Mouse (Mus musculus) layer of hippocampus, adult 8-10 months (tissue): ENCODE measurements around the gene Mtx2. TPM values are rescaled to one million over a fixed set of nuclear protein-coding genes. Genes with fewer than 3 reads are reported as not detected.

Experiments used
- DNase-seq, 2 experiments: peaks; one replicate each; pipeline ENCODE4 v3.0.0; 2022; ENCODE audit warnings: low spot score in 2 of 2
- total RNA-seq, 4 experiments: library from RNA; stranded (reverse); gene quantifications; 2 replicates each; pipeline ENCODE4 v1.2.4; 2022

The Mtx2 gene
- total RNA-seq, 4 experiments from 2014 or later, result 41.0 to 46.5 (median 43.9) TPM

- no peak for DNase-seq
These were observed 92.4 kb downstream of the Mtx2 start for GRCm38 (mm10) chr2:74917880-74918537.

GRCm38 (mm10) chr2:74925968-74926814 lies 100.6 kb downstream of the Mtx2 start:
- no peak for DNase-seq

Other genes with a start within 250 kb of the Mtx2 start
- 10 to 100 TPM; 49.6 to 66.6 (median 60.5) TPM for gene Lnpk, start 246.4 kb upstream of the Mtx2 start, total RNA-seq
- not detected for gene Evx2, start 166.2 kb upstream of the Mtx2 start, total RNA-seq
- gene Hoxd13, start 157.5 kb upstream of the Mtx2 start, total RNA-seq, result not detected
- not detected for gene Hoxd12, start 150.8 kb upstream of the Mtx2 start, total RNA-seq
- gene Hoxd11, start 146.2 kb upstream of the Mtx2 start, total RNA-seq, result not detected
- gene Hoxd10, start 133.9 kb upstream of the Mtx2 start, total RNA-seq, result not detected
- gene Hoxd9, start 128.1 kb upstream of the Mtx2 start, total RNA-seq, result not detected
- gene Hoxd8, start 121.2 kb upstream of the Mtx2 start, total RNA-seq, result not detected
- gene Hoxd3, start 113.9 kb upstream of the Mtx2 start, total RNA-seq, result not detected
- not detected for gene Hoxd4, start 113.9 kb upstream of the Mtx2 start, total RNA-seq
- gene Gm28230, start 99.1 kb upstream of the Mtx2 start, total RNA-seq, result not detected
- gene Hoxd1, start 62.8 kb upstream of the Mtx2 start, total RNA-seq, result under 1 TPM in 2 of 4 experiments, not detected in 2; 0.17 to 0.27 TPM